Comparison of ENCODE assay signal across 9 mouse cellular contexts in genomic region chr4:99151885-99152558, GRCm38 (mm10). TPM values are rescaled to one million over a fixed set of nuclear protein-coding genes. Genes with fewer than 3 reads are reported as not detected.
A peak's percentile ranks its signal among the peaks of the same experiment; 100 is the strongest.
DNase-seq lines count a peak whose midpoint lies in the region; ATAC-seq and TF ChIP-seq lines count a peak whose summit lies in the region.
"Had no signal": no experiment of that assay in that cellular context is flagged by ENCODE, and none has a peak within 500 bp of the region (broad histone marks: within the 10 kb centered on the region; RNA-seq: fewer than 3 reads in every experiment).

No protein-coding gene starts in this region.

- no peaks in the 10 kb centered on the region for H3K36me3 ChIP-seq in lung, postnatal 0 days (ENCODE audit: insufficient read depth, low read length)
- no peaks in the 10 kb centered on the region for H3K36me3 ChIP-seq in kidney, adult 2 months (ENCODE audit: control insufficient read depth, insufficient read depth, low read length)
- H3K36me3 ChIP-seq in limb, embryonic 11.5 days (ENCODE audit: control insufficient read depth, insufficient read depth, low read length) = no peaks in the 10 kb centered on the region

- WGBS in lung, postnatal 0 days = 29% methylated on average over 4 of the region's 4 CpGs
- 24% methylated on average over 4 of the region's 4 CpGs for WGBS in kidney, adult 2 months
- 6% methylated on average over 4 of the region's 4 CpGs for WGBS in limb, embryonic 11.5 days

- TF ChIP-seq CTCF in lung, postnatal 0 days (IDR thresholded peaks at IDR 0.05) = no peak
- TF ChIP-seq CTCF in kidney, adult 2 months (conservative IDR thresholded peaks at IDR 0.05; ENCODE audit: insufficient read depth, insufficient read length, low read depth, low read length) = no peak

- no peaks in the 10 kb centered on the region for H3K27me3 ChIP-seq in lung, postnatal 0 days (replicated peaks; ENCODE audit: insufficient read depth, low read length)
- no peaks in the 10 kb centered on the region for H3K27me3 ChIP-seq in kidney, adult 2 months (replicated peaks; ENCODE audit: control insufficient read depth, insufficient read depth, low read length)
- H3K27me3 ChIP-seq in limb, embryonic 11.5 days (ENCODE audit: control insufficient read depth, insufficient read depth, low read length) = no peaks in the 10 kb centered on the region

- peak overlapping the region; percentile 59; the same call in 1 of the 2 replicates for H3K27ac ChIP-seq in lung, postnatal 0 days (ENCODE audit: low read length)
- H3K27ac ChIP-seq in kidney, adult 2 months (ENCODE audit: insufficient read depth, low read depth, low read length) = peak overlapping the region; percentile 16
- H3K27ac ChIP-seq in limb, embryonic 11.5 days (replicated peaks; ENCODE audit: low read depth, low read length) = peak overlapping the region; percentile 65; the same call in 1 of the 2 replicates

- no peak for TF ChIP-seq POLR2A in kidney, adult 2 months (IDR thresholded peaks at IDR 0.05; ENCODE audit: low read depth, low read length)

- H3K4me1 ChIP-seq in lung, postnatal 0 days (ENCODE audit: insufficient read depth, low read depth, low read length) = no peaks in the 10 kb centered on the region
- peaks cover 6% of the 10 kb centered on the region; the same call in 1 of the 2 replicates for H3K4me1 ChIP-seq in kidney, adult 2 months (ENCODE audit: control insufficient read depth, insufficient read depth, low read length)
- H3K4me1 ChIP-seq in limb, embryonic 11.5 days (ENCODE audit: control insufficient read depth, insufficient read depth, low read length) = peaks cover 16% of the 10 kb centered on the region; the same call in 1 of the 2 replicates

- TF ChIP-seq EP300 in lung, postnatal 0 days (IDR thresholded peaks at IDR 0.05) = no peak

- no peak overlapping the region for H3K4me3 ChIP-seq in lung, postnatal 0 days (ENCODE audit: low read depth, low read length)
- no peak overlapping the region for H3K4me3 ChIP-seq in kidney, adult 2 months (ENCODE audit: insufficient read depth, low read depth, low read length)
- H3K4me3 ChIP-seq in limb, embryonic 11.5 days (ENCODE audit: low read depth, low read length) = no peak overlapping the region

- peak; percentile 30 for DNase-seq in lung, postnatal 0 days (ENCODE audit: low spot score)
- no peak for DNase-seq in lung, adult 18-20 months
- peak; percentile 66 for DNase-seq in kidney, adult 2 months
- DNase-seq in limb, embryonic 11.5 days (ENCODE audit: low spot score) = peak; percentile 56
- DNase-seq in cerebellum, adult 11 months = no peak
- DNase-seq in adrenal gland, adult 18-20 months (ENCODE audit: low spot score in 2 of 2) = no peak
- no peak for DNase-seq in right cerebral cortex, postnatal 4 days
- DNase-seq: cerebellum, adult 9-11 months; thymus, postnatal 36 days had no signal

- no peak overlapping the region for H3K4me2 ChIP-seq in lung, postnatal 0 days (replicated peaks; ENCODE audit: low read depth, low read length)
- H3K4me2 ChIP-seq in limb, embryonic 11.5 days (ENCODE audit: low read depth, severe bottlenecking) = no peak overlapping the region

- no peaks in the 10 kb centered on the region for H3K9me3 ChIP-seq in lung, postnatal 0 days (ENCODE audit: low read length)
- H3K9me3 ChIP-seq in limb, embryonic 11.5 days (ENCODE audit: control insufficient read depth, low read length) = no peaks in the 10 kb centered on the region

- ATAC-seq in lung, postnatal 0 days = peak; percentile 17; the same call in 1 of the 2 replicates
- ATAC-seq in limb, embryonic 11.5 days (ENCODE audit: insufficient number of reproducible peaks, low FRiP score, low TSS enrichment, low read depth) = peak; percentile 75; the same call in 1 of the 2 replicates

- no peak overlapping the region for H3K9ac ChIP-seq in lung, postnatal 0 days (replicated peaks; ENCODE audit: low read depth)
- H3K9ac ChIP-seq in limb, embryonic 11.5 days (ENCODE audit: low read length) = no peak overlapping the region

RNA-seq across cellular contexts. Expression of gene Dock7, which starts 31.3 kb away (rescaled TPM):
- 20.1 and 23.0 TPM in 2 replicates for polyA plus RNA-seq in lung, postnatal 0 days (2015; fragmentation: Nextera tagmentation; extraction: Ambion mirVana)
- 20.6 and 21.9 TPM in 2 replicates for polyA plus RNA-seq in kidney, adult 2 months (2012; rRNA removed)
- 96.2 and 113 TPM in 2 replicates for polyA plus RNA-seq in limb, embryonic 11.5 days (2014; fragmentation: Nextera tagmentation; extraction: Ambion mirVana)
- total RNA-seq in adrenal gland, adult 18-20 months (2021) = 10 to 100 TPM; 28.3 to 43.3 TPM

RNA-seq across cellular contexts. Expression of gene Atg4c, which starts 41.7 kb away (rescaled TPM):
- polyA plus RNA-seq in lung, postnatal 0 days (2015; fragmentation: Nextera tagmentation; extraction: Ambion mirVana) = 8.1 and 8.9 TPM in 2 replicates
- 5.4 and 6.9 TPM in 2 replicates for polyA plus RNA-seq in kidney, adult 2 months (2012; rRNA removed)
- 17.8 and 18.9 TPM in 2 replicates for polyA plus RNA-seq in limb, embryonic 11.5 days (2014; fragmentation: Nextera tagmentation; extraction: Ambion mirVana)
- 10 to 100 TPM in 1 of 2 experiments, 1 to 10 TPM in 1; 9.6 to 14.3 TPM for total RNA-seq in adrenal gland, adult 18-20 months (2021)

Comparison
In these comparisons a context has a peak if more than half of its experiments do, and no peak if none do; other contexts are left out.
1. DNase-seq: peak in lung, postnatal 0 days (single experiment), kidney, adult 2 months (single experiment) and limb, embryonic 11.5 days (single experiment); none in lung, adult 18-20 months (0 of 2), cerebellum, adult 11 months (single experiment), adrenal gland, adult 18-20 months (0 of 2) and right cerebral cortex, postnatal 4 days (single experiment).
2. Peak in every context shown above with its lines, with median percentiles within 50 percentile points of each other: H3K27ac ChIP-seq.